Mouse (Mus musculus): ENCODE measurements around the gene Nt5c1b. TPM values are rescaled to one million over a fixed set of nuclear protein-coding genes. Genes with fewer than 3 reads are reported as not detected.
A peak's percentile ranks its signal among the peaks of the same experiment; 100 is the strongest.

Gene Nt5c1b
- polyA plus RNA-seq (2015; fragmentation: Nextera tagmentation; extraction: Ambion mirVana), result not detected in 2 replicates

DNA sequence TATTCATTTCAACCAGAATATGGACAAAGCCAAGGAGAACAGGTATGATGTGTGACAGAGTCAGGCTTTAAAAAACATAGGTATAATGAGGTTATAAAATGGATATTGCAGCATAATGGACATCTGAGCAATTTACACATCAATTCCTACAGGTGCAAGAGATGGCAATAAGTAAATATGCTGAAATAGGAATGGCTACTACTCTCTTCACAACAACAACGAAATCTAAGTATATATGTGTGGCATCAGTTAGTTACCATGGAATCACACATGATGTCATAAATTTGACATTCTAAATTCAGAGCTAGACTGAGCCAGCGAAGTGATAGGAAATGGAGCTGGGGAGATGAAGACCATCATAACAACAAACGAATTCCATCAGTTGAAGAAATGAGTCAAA lies at the start of gene Nt5c1b:
Gene Nt5c1b (plus strand): TSS at position 301 of the 400 bp plus-strand sequence.
- H3K9me3 ChIP-seq (ENCODE audit: control insufficient read depth, low read length), result no peaks in the 10 kb centered on the region
- H3K9ac ChIP-seq (ENCODE audit: low read length), result no peak within 1 kb of the TSS
- no peak within 1 kb of the TSS for H3K4me2 ChIP-seq (replicated peaks; ENCODE audit: low read depth)
- TF ChIP-seq CTCF (IDR thresholded peaks at IDR 0.05; ENCODE audit: low read depth) (no peak), EP300 (optimal IDR thresholded peaks at IDR 0.05) (no peak)
- no peaks in the 10 kb centered on the region for H3K27me3 ChIP-seq (ENCODE audit: control insufficient read depth, insufficient read depth, low read length)
- H3K4me3 ChIP-seq (ENCODE audit: low read depth, low read length), result no peak within 1 kb of the TSS
- no peak within 1 kb of the TSS for H3K27ac ChIP-seq (replicated peaks)
- H3K36me3 ChIP-seq (ENCODE audit: control insufficient read depth, insufficient read depth, low read length), result no peaks in the 10 kb centered on the region
- 82% methylated on average over 3 of the region's 3 CpGs for WGBS
- ATAC-seq (ENCODE audit: low FRiP score, low TSS enrichment), result no peak
- no peaks in the 10 kb centered on the region for H3K4me1 ChIP-seq (replicated peaks; ENCODE audit: control insufficient read depth, insufficient read depth)
- no peak for DNase-seq (ENCODE audit: low spot score)

GRCm38 (mm10) chr12:10327651-10328050 lies 42.1 kb upstream of the Nt5c1b start:
- Histone ChIP-seq H3K27ac (replicated peaks) (no peak overlapping the region), H3K9me3 (ENCODE audit: control insufficient read depth, low read length) (no peaks in the 10 kb centered on the region), H3K27me3 (ENCODE audit: control insufficient read depth, insufficient read depth, low read length) (no peaks in the 10 kb centered on the region), H3K4me2 (replicated peaks; ENCODE audit: low read depth) (no peak overlapping the region), H3K36me3 (ENCODE audit: control insufficient read depth, insufficient read depth, low read length) (no peaks in the 10 kb centered on the region), H3K4me3 (ENCODE audit: low read depth, low read length) (no peak overlapping the region), H3K9ac (ENCODE audit: low read length) (no peak overlapping the region), H3K4me1 (replicated peaks; ENCODE audit: control insufficient read depth, insufficient read depth) (no peaks in the 10 kb centered on the region)
- no peak for TF ChIP-seq CTCF (IDR thresholded peaks at IDR 0.05; ENCODE audit: low read depth)
- no peak for TF ChIP-seq EP300 (optimal IDR thresholded peaks at IDR 0.05)
- ATAC-seq (ENCODE audit: low FRiP score, low TSS enrichment) (no peak), DNase-seq (ENCODE audit: low spot score) (no peak)
- WGBS, result 38% methylated on average over 10 of the region's 10 CpGs

- DNase-seq (ENCODE audit: low spot score), result no peak
- Histone ChIP-seq H3K4me1 (replicated peaks; ENCODE audit: control insufficient read depth, insufficient read depth) (no peaks in the 10 kb centered on the region), H3K27ac (replicated peaks) (no peak overlapping the region), H3K4me2 (replicated peaks; ENCODE audit: low read depth) (no peak overlapping the region), H3K27me3 (ENCODE audit: control insufficient read depth, insufficient read depth, low read length) (no peaks in the 10 kb centered on the region), H3K9me3 (ENCODE audit: control insufficient read depth, low read length) (no peaks in the 10 kb centered on the region), H3K36me3 (ENCODE audit: control insufficient read depth, insufficient read depth, low read length) (no peaks in the 10 kb centered on the region), H3K4me3 (ENCODE audit: low read depth, low read length) (no peak overlapping the region), H3K9ac (ENCODE audit: low read length) (no peak overlapping the region)
- TF ChIP-seq CTCF (IDR thresholded peaks at IDR 0.05; ENCODE audit: low read depth) (no peak), EP300 (optimal IDR thresholded peaks at IDR 0.05) (no peak)
- 92% methylated on average over 2 of the region's 2 CpGs for WGBS
- no peak for ATAC-seq (ENCODE audit: low FRiP score, low TSS enrichment)
Measured at GRCm38 (mm10) chr12:10329460-10329859, 40.3 kb upstream of the Nt5c1b start.

DNA sequence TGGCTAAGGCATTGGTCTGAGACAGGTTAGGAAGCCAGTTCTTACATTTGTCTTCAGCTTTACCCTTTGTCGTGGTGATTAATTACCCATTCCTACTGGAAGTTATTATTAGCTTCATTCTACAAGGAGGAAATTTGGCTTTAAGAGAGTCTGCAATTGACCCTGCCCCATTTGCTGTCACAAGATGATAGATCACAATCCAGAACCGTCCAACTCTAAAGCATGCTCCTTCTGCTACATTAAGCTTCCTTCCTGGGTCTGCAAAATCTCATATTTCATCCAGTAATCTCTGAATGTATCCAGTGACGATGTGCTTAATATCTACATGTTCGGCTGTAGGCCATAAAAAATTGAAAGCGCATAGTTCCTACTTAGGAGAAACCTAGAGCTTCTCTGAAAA lies 29.2 kb upstream of the Nt5c1b start:
- Histone ChIP-seq H3K27me3 (ENCODE audit: control insufficient read depth, insufficient read depth, low read length) (no peaks in the 10 kb centered on the region), H3K4me2 (replicated peaks; ENCODE audit: low read depth) (no peak overlapping the region), H3K27ac (replicated peaks) (no peak overlapping the region), H3K9ac (ENCODE audit: low read length) (no peak overlapping the region), H3K9me3 (ENCODE audit: control insufficient read depth, low read length) (no peaks in the 10 kb centered on the region), H3K4me3 (ENCODE audit: low read depth, low read length) (no peak overlapping the region), H3K36me3 (ENCODE audit: control insufficient read depth, insufficient read depth, low read length) (no peaks in the 10 kb centered on the region), H3K4me1 (replicated peaks; ENCODE audit: control insufficient read depth, insufficient read depth) (no peaks in the 10 kb centered on the region)
- DNase-seq (ENCODE audit: low spot score), result no peak
- ATAC-seq (ENCODE audit: low FRiP score, low TSS enrichment), result no peak
- TF ChIP-seq EP300 (optimal IDR thresholded peaks at IDR 0.05) (no peak), CTCF (IDR thresholded peaks at IDR 0.05; ENCODE audit: low read depth) (no peak)
- WGBS, result 36% methylated on average over 5 of the region's 5 CpGs

GRCm38 (mm10) chr12:10350706-10351105 lies 19.1 kb upstream of the Nt5c1b start:
- 67% methylated on average over 3 of the region's 3 CpGs for WGBS
- Histone ChIP-seq H3K9me3 (ENCODE audit: control insufficient read depth, low read length) (no peaks in the 10 kb centered on the region), H3K27me3 (ENCODE audit: control insufficient read depth, insufficient read depth, low read length) (no peaks in the 10 kb centered on the region), H3K4me2 (replicated peaks; ENCODE audit: low read depth) (no peak overlapping the region), H3K4me1 (replicated peaks; ENCODE audit: control insufficient read depth, insufficient read depth) (no peaks in the 10 kb centered on the region), H3K36me3 (ENCODE audit: control insufficient read depth, insufficient read depth, low read length) (no peaks in the 10 kb centered on the region), H3K27ac (replicated peaks) (no peak overlapping the region), H3K4me3 (ENCODE audit: low read depth, low read length) (no peak overlapping the region), H3K9ac (ENCODE audit: low read length) (no peak overlapping the region)
- TF ChIP-seq CTCF (IDR thresholded peaks at IDR 0.05; ENCODE audit: low read depth) (0 out of 2 replicates have a peak, but pooled peaks have one; percentile 6), EP300 (optimal IDR thresholded peaks at IDR 0.05) (no peak)
- no peak for DNase-seq (ENCODE audit: low spot score)
- no peak for ATAC-seq (ENCODE audit: low FRiP score, low TSS enrichment)

- TF ChIP-seq CTCF (IDR thresholded peaks at IDR 0.05; ENCODE audit: low read depth), result no peak
- no peak for TF ChIP-seq EP300 (optimal IDR thresholded peaks at IDR 0.05)
- H3K4me1 ChIP-seq (replicated peaks; ENCODE audit: control insufficient read depth, insufficient read depth), result no peaks in the 10 kb centered on the region
- WGBS, result 53% methylated on average over 6 of the region's 6 CpGs
Measured at GRCm38 (mm10) chr12:10357756-10358155, 12.0 kb upstream of the Nt5c1b start.

More at GRCm38 (mm10) chr12:10357756-10358155, 12.0 kb upstream of the Nt5c1b start:
- Histone ChIP-seq H3K27me3 (ENCODE audit: control insufficient read depth, insufficient read depth, low read length) (no peaks in the 10 kb centered on the region), H3K4me2 (replicated peaks; ENCODE audit: low read depth) (no peak overlapping the region), H3K9me3 (ENCODE audit: control insufficient read depth, low read length) (no peaks in the 10 kb centered on the region), H3K36me3 (ENCODE audit: control insufficient read depth, insufficient read depth, low read length) (no peaks in the 10 kb centered on the region), H3K4me3 (ENCODE audit: low read depth, low read length) (no peak overlapping the region), H3K9ac (ENCODE audit: low read length) (no peak overlapping the region), H3K27ac (replicated peaks) (no peak overlapping the region)
- DNase-seq (ENCODE audit: low spot score) (no peak), ATAC-seq (ENCODE audit: low FRiP score, low TSS enrichment) (no peak)

Measured in stomach, postnatal 0 days (tissue).